Mouse (Mus musculus): Measurements from ENCODE around the gene Bptf. TPM values are rescaled to one million over a fixed set of nuclear protein-coding genes. Genes with fewer than 3 reads are reported as not detected.
A peak's percentile ranks its signal among the peaks of the same experiment; 100 is the strongest.
"Not testable (repeated sequence)": the region's sequence is repeated elsewhere in the genome, so short reads cannot be mapped to it uniquely, and the experiment has no call there.

The Bptf gene
- polyA plus RNA-seq, 1 experiment from 2014 or later, result 38.5 TPM

DNA sequence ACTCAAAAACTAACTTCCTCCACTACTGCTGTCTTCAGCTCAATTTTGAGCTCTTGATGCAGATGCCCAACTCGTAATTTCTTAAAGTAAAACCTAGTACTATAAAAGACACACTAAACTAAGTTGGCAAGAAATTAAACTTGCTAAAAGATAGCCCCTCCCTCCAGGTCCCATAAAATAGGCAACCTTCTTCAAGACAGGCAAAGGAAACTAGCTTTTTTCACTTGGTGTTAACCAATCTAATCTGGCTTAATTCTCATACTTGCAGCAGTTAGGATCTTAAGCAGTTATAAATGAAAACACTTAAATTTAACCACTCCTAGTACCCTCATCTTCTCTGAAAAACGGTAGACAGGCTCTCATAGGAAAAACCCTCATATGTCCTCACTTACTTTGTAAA is 2.3 kb downstream of the Bptf start:
- WGBS, result 38% methylated on average over 2 of the region's 2 CpGs
- Histone ChIP-seq H3K36me3 (ENCODE audit: control insufficient read depth, insufficient read depth, low read length) (no peaks in the 10 kb centered on the region), H3K4me3 (ENCODE audit: low read depth, low read length) (peak overlapping the region; percentile 70), H3K27ac (ENCODE audit: low read depth, low read length) (no peak overlapping the region), H3K4me2 (peak overlapping the region; percentile 82), H3K27me3 (ENCODE audit: control insufficient read depth, insufficient read depth, low read length) (no peaks in the 10 kb centered on the region), H3K9ac (ENCODE audit: low read length) (peak overlapping the region; percentile 37; the same call in 1 of the 2 replicates), H3K9me3 (ENCODE audit: control insufficient read depth, low read length) (no peaks in the 10 kb centered on the region), H3K4me1 (ENCODE audit: control insufficient read depth, insufficient read depth, low read length) (peaks cover 13% of the 10 kb centered on the region)
- ATAC-seq (ENCODE audit: low FRiP score), result no peak
- no peak for DNase-seq (ENCODE audit: low spot score, missing footprints)

- DNase-seq (ENCODE audit: low spot score, missing footprints), result peak; percentile 83
- not testable (repeated sequence) for H3K36me3 ChIP-seq (ENCODE audit: control insufficient read depth, insufficient read depth, low read length); H3K27ac ChIP-seq (ENCODE audit: low read depth, low read length); H3K9ac ChIP-seq (ENCODE audit: low read length); H3K4me2 ChIP-seq; H3K4me3 ChIP-seq (ENCODE audit: low read depth, low read length); H3K27me3 ChIP-seq (ENCODE audit: control insufficient read depth, insufficient read depth, low read length); ATAC-seq (ENCODE audit: low FRiP score); H3K9me3 ChIP-seq (ENCODE audit: control insufficient read depth, low read length)
- WGBS, result 96% methylated on average over 1 of the region's 2 CpGs
- H3K4me1 ChIP-seq (ENCODE audit: control insufficient read depth, insufficient read depth, low read length), result peaks cover 14% of the 10 kb centered on the region
These were observed 5.2 kb downstream of the Bptf start for GRCm38 (mm10) chr11:107126716-107127115.

GRCm38 (mm10) chr11:107125011-107125410 is 6.9 kb downstream of the Bptf start:
- H3K27me3 ChIP-seq (ENCODE audit: control insufficient read depth, insufficient read depth, low read length), result no peaks in the 10 kb centered on the region
- no peaks in the 10 kb centered on the region for H3K9me3 ChIP-seq (ENCODE audit: control insufficient read depth, low read length)
- H3K4me3 ChIP-seq (ENCODE audit: low read depth, low read length), result no peak overlapping the region
- ATAC-seq (ENCODE audit: low FRiP score), result no peak
- no peaks in the 10 kb centered on the region for H3K36me3 ChIP-seq (ENCODE audit: control insufficient read depth, insufficient read depth, low read length)
- 85% methylated on average over 4 of the region's 4 CpGs for WGBS
- H3K27ac ChIP-seq (ENCODE audit: low read depth, low read length), result no peak overlapping the region
- H3K4me2 ChIP-seq, result no peak overlapping the region
- H3K9ac ChIP-seq (ENCODE audit: low read length), result no peak overlapping the region
- peaks cover 11% of the 10 kb centered on the region for H3K4me1 ChIP-seq (ENCODE audit: control insufficient read depth, insufficient read depth, low read length)
- peak; percentile 71 for DNase-seq (ENCODE audit: low spot score, missing footprints)

- peak; percentile 83 for DNase-seq (ENCODE audit: low spot score, missing footprints)
These were observed 7.6 kb downstream of the Bptf start for GRCm38 (mm10) chr11:107124327-107124731.

GRCm38 (mm10) chr11:107117789-107118188 is 14.1 kb downstream of the Bptf start:
- Histone ChIP-seq H3K4me2 (no peak overlapping the region), H3K27ac (ENCODE audit: low read depth, low read length) (no peak overlapping the region), H3K36me3 (ENCODE audit: control insufficient read depth, insufficient read depth, low read length) (no peaks in the 10 kb centered on the region), H3K9me3 (ENCODE audit: control insufficient read depth, low read length) (no peaks in the 10 kb centered on the region), H3K4me3 (ENCODE audit: low read depth, low read length) (no peak overlapping the region), H3K27me3 (ENCODE audit: control insufficient read depth, insufficient read depth, low read length) (no peaks in the 10 kb centered on the region), H3K9ac (ENCODE audit: low read length) (no peak overlapping the region), H3K4me1 (ENCODE audit: control insufficient read depth, insufficient read depth, low read length) (peaks cover 13% of the 10 kb centered on the region)
- ATAC-seq (ENCODE audit: low FRiP score) (no peak), DNase-seq (ENCODE audit: low spot score, missing footprints) (no peak)
- 88% methylated on average over 12 of the region's 12 CpGs for WGBS

More at GRCm38 (mm10) chr11:107124327-107124731, 7.6 kb downstream of the Bptf start:
- H3K36me3 ChIP-seq (ENCODE audit: control insufficient read depth, insufficient read depth, low read length), result no peaks in the 10 kb centered on the region
- H3K4me2 ChIP-seq, result no peak overlapping the region
- H3K27ac ChIP-seq (ENCODE audit: low read depth, low read length), result no peak overlapping the region
- peaks cover 6% of the 10 kb centered on the region for H3K4me1 ChIP-seq (ENCODE audit: control insufficient read depth, insufficient read depth, low read length)
- no peak overlapping the region for H3K4me3 ChIP-seq (ENCODE audit: low read depth, low read length)
- 57% methylated on average over 7 of the region's 7 CpGs for WGBS
- H3K9me3 ChIP-seq (ENCODE audit: control insufficient read depth, low read length), result no peaks in the 10 kb centered on the region
- ATAC-seq (ENCODE audit: low FRiP score), result no peak
- no peaks in the 10 kb centered on the region for H3K27me3 ChIP-seq (ENCODE audit: control insufficient read depth, insufficient read depth, low read length)
- H3K9ac ChIP-seq (ENCODE audit: low read length), result no peak overlapping the region

GRCm38 (mm10) chr11:107113881-107114557 is 17.9 kb downstream of the Bptf start:
- peak overlapping the region; percentile 37; the same call in 1 of the 2 replicates for H3K9ac ChIP-seq (ENCODE audit: low read length)
- H3K9me3 ChIP-seq (ENCODE audit: control insufficient read depth, low read length), result no peaks in the 10 kb centered on the region
- H3K27me3 ChIP-seq (ENCODE audit: control insufficient read depth, insufficient read depth, low read length), result no peaks in the 10 kb centered on the region
- DNase-seq (ENCODE audit: low spot score, missing footprints), result peak; percentile 88
- H3K4me2 ChIP-seq, result peak overlapping the region; percentile 3
- 25% methylated on average over 10 of the region's 10 CpGs for WGBS
- peaks cover 13% of the 10 kb centered on the region for H3K4me1 ChIP-seq (ENCODE audit: control insufficient read depth, insufficient read depth, low read length)
- peaks cover 8% of the 10 kb centered on the region for H3K36me3 ChIP-seq (ENCODE audit: control insufficient read depth, insufficient read depth, low read length)
- peak overlapping the region; percentile 37; the same call in 1 of the 2 replicates for H3K27ac ChIP-seq (ENCODE audit: low read depth, low read length)
- peak; percentile 61; the same call in 1 of the 2 replicates for ATAC-seq (ENCODE audit: low FRiP score)
- H3K4me3 ChIP-seq (ENCODE audit: low read depth, low read length), result no peak overlapping the region

- Histone ChIP-seq H3K4me1 (ENCODE audit: control insufficient read depth, insufficient read depth, low read length) (peaks cover 13% of the 10 kb centered on the region), H3K9me3 (ENCODE audit: control insufficient read depth, low read length) (no peaks in the 10 kb centered on the region), H3K4me2 (no peak overlapping the region), H3K9ac (ENCODE audit: low read length) (0 out of 2 replicates have a peak overlapping the region, but pooled peaks have one; percentile 5), H3K27me3 (ENCODE audit: control insufficient read depth, insufficient read depth, low read length) (no peaks in the 10 kb centered on the region), H3K36me3 (ENCODE audit: control insufficient read depth, insufficient read depth, low read length) (peaks cover 8% of the 10 kb centered on the region), H3K27ac (ENCODE audit: low read depth, low read length) (no peak overlapping the region), H3K4me3 (ENCODE audit: low read depth, low read length) (no peak overlapping the region)
- 76% methylated on average over 4 of the region's 4 CpGs for WGBS
- DNase-seq (ENCODE audit: low spot score, missing footprints) (no peak), ATAC-seq (ENCODE audit: low FRiP score) (0 out of 2 replicates have a peak, but pooled peaks have one; percentile 38)
These were observed 18.8 kb downstream of the Bptf start for GRCm38 (mm10) chr11:107113112-107113511.

- H3K4me2 ChIP-seq, result no peak overlapping the region
- no peak overlapping the region for H3K4me3 ChIP-seq (ENCODE audit: low read depth, low read length)
- DNase-seq (ENCODE audit: low spot score, missing footprints) (no peak), ATAC-seq (ENCODE audit: low FRiP score) (no peak)
- H3K36me3 ChIP-seq (ENCODE audit: control insufficient read depth, insufficient read depth, low read length), result peaks cover 8% of the 10 kb centered on the region
- WGBS, result 96% methylated on average over 8 of the region's 8 CpGs
- H3K27ac ChIP-seq (ENCODE audit: low read depth, low read length), result no peak overlapping the region
- H3K9me3 ChIP-seq (ENCODE audit: control insufficient read depth, low read length), result no peaks in the 10 kb centered on the region
- H3K9ac ChIP-seq (ENCODE audit: low read length), result no peak overlapping the region
- peaks cover 8% of the 10 kb centered on the region for H3K4me1 ChIP-seq (ENCODE audit: control insufficient read depth, insufficient read depth, low read length)
- H3K27me3 ChIP-seq (ENCODE audit: control insufficient read depth, insufficient read depth, low read length), result no peaks in the 10 kb centered on the region
These were observed 22.3 kb downstream of the Bptf start for GRCm38 (mm10) chr11:107109669-107110068.

DNA sequence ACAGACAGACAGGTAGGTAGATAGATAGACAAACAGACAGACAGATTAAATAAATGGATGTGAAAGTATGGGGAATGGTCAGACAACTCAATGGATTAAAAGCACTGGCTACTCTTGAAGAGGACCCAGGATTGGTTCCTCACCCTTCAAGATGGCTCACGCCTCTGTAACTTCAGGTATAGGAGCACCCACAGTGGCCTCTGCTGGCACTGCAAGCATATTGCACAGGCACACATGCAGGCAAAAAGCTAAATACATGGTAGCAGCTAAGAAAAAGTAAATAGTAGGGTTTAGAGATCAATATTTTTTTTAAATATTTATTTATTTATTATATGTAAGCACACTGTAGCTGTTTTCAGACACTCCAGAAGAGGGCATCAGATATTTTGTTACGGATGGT is 23.0 kb downstream of the Bptf start:
- no peak for DNase-seq (ENCODE audit: low spot score, missing footprints)
- H3K27ac ChIP-seq (ENCODE audit: low read depth, low read length), result no peak overlapping the region
- WGBS, result 83% methylated on average over 2 of the region's 2 CpGs
- H3K9ac ChIP-seq (ENCODE audit: low read length), result no peak overlapping the region
- H3K4me2 ChIP-seq, result no peak overlapping the region
- ATAC-seq (ENCODE audit: low FRiP score), result no peak
- H3K36me3 ChIP-seq (ENCODE audit: control insufficient read depth, insufficient read depth, low read length), result peaks cover 8% of the 10 kb centered on the region
- H3K9me3 ChIP-seq (ENCODE audit: control insufficient read depth, low read length), result no peaks in the 10 kb centered on the region
- no peak overlapping the region for H3K4me3 ChIP-seq (ENCODE audit: low read depth, low read length)
- H3K4me1 ChIP-seq (ENCODE audit: control insufficient read depth, insufficient read depth, low read length), result peaks cover under 1% of the 10 kb centered on the region
- H3K27me3 ChIP-seq (ENCODE audit: control insufficient read depth, insufficient read depth, low read length), result no peaks in the 10 kb centered on the region

Measured in midbrain, embryonic 11.5 days (tissue).